Mouse (Mus musculus) cerebellum, postnatal 10 days (tissue): ENCODE results near the gene Pan3.

Experiments
- DNase-seq, 2 experiments: peaks; one replicate each; pipeline ENCODE4 v3.0.0; 2021; ENCODE audit warnings: mixed read lengths in 2 of 2

The Pan3 gene

DNA sequence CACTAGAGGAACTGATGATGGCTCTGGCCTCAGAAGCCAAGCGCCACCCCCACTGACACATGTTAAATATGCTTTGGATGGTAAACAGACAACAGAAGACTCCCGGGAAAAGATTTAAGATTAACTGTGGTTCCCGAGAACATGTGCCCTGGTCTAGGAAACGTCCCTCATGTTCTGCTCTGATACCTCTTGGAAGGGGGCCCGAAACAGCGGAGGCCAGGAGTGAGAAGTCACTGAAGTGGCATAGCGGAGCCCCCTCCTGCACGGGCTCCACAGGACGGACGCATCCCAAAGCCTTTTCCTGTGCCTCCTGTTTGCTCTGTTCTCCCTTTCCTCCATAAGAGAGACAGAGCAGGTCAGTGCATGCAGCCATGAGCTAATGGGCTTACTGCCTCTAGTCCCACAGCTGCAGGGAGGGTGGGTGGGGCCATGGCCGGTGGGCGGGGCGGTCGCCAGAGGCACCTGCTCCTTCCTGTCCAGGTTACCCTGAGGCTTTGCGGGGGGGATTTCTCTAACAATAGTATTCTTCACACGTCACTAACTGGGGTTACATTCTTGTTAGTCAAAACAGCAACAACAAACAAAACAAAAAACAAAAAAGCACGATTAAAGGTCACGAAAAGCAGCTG is 133.7 kb downstream of the Pan3 start:
- DNase-seq = no peak

- DNase-seq = no peak
These were observed 134.2 kb downstream of the Pan3 start for GRCm38 (mm10) chr5:147564140-147564590.

GRCm38 (mm10) chr5:147565444-147565843 is 135.5 kb downstream of the Pan3 start:
- DNase-seq = peak; percentile 15 to 20

DNA sequence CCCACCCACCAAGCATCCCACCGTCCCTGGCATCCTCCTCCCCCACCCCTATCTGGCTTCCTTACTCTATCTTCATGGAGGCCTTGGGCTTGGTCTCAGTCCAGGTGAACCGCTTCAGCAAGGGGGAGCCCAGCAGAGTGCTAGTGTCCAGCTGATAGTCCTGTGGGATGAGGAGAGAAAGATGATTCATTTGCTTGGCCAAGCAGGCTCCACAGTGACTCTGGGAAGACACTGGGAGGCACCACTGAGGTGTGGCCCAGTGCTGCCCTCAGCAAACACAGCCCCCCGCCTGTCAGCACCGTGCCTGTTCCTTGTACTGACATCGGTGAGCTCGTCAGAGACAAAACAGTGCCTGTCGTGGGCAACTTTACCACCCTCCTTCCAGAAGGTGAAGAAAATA is 136.4 kb downstream of the Pan3 start:
- DNase-seq = no peak

DNA sequence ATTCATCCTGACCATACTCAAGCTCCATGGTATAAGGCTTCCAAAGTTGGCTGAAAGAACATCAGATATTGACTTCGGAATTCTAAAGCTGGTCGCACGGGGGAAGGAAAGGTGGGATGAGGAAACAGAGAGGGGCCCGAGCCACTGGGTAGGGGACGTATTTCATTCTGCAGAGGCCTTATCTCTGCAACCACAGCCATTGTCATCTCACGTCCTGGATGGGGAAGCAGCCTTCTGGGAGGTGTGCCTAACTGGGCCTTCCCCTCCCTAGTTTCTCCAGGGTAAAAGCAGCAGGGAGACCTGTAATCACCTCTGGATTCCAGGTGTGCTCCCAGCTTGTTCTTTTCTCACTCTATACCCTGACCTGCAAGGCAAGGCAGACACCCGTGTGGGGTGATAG is 142.7 kb downstream of the Pan3 start:
- DNase-seq = no peak

DNA sequence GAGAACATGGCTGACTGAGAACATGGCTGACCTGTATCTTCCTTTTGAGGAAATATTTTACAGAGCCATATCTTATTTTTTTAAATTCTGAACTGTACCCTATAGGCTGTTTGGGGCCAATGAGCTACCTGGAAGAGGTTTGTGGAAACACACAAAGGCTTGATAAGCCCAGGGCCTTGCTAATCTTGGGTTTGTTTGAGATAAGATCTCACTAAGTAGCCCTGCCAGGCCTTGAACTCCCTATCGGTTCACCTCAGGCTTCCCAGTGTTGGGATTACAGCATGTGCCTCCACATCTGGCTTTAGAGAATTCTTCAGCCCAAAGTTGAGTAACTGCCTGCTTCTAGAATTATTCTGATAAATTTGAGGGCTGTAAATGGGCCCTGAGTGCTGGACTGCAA is 143.6 kb downstream of the Pan3 start:
- DNase-seq = no peak

DNA sequence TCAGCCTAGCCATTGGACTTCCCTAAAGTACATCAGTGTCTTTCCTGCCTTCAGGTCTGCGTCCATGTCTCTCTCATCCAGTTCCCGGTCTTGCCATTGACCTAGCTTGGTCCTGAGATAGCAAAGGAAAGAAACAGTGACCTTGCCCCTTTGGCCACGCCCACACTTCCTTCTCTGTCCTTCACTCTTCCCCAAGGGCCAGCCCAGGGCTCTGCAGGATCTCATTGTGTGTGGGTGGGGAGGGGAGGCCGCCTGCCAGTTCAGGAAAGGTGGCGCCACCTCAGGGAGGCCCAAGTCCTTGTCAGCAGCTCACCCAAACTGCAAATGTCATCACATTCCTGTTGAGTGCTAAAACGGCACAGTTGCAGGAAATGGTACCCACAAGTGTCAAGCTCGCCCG is 144.6 kb downstream of the Pan3 start:
- DNase-seq = no peak

DNA sequence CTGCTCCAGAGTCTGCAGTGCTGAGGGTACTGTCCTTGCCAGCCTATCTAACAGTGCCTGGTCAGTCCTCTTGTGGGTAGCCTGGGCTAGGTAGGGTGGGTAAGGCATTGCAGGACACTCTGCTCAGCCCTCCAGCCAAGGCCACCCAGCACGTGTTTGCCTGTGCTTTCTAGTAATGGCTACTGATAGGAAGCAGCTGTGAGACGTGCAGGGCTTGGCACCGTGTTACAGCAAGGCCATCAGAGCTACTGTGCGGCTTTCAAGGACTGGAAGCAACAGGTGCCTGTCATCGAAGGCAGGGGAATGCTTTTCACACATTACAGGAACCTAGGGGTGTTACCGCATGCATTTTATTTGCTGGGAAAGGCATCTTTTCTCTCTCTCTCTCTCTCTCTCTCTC is 147.0 kb downstream of the Pan3 start:
- peak in 1 of 2 experiments; percentile 48 for DNase-seq

DNA sequence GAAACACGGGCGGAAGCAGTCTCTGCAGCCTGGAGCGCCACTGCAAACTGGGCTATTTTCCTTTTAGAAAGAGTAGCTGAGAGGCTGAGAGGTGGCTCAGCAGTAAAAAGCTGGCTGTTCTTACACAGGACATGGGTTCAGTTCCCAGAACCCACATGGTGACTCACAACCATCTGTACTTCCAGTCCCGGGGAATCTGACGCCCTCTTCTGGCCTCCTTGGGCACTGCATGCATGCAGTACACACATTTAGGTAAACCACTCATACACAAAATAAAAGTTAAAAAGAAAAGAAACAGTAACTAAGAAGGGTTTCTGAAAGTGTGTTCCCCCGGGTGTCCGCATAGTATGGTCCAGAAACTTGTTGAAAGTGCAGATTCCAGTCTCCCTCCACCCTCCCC is 149.2 kb downstream of the Pan3 start:
- no peak for DNase-seq

DNA sequence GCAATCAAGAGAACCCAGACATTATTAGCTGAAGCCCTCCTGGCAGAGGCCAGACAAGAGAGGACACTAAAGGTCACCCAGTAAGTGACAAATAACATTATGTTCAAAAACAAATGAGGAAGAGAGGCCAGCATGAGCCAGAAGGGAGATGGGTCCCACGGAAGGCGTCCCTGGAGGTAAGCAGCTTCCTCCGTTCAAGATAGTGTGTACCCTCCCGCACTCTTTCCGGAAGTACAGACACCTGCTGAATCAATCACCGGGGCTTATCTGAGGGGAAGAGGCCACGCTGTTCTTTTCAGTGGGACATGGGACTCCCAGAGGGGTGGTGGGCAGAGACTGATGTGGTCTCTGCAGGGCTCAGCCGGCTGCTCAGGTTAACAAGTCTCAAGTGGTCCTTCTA is 149.7 kb downstream of the Pan3 start:
- no peak for DNase-seq

GRCm38 (mm10) chr5:147580181-147580580 is 150.2 kb downstream of the Pan3 start:
- DNase-seq = no peak

GRCm38 (mm10) chr5:147583702-147584298 is 153.8 kb downstream of the Pan3 start:
- DNase-seq = peak; percentile 91 to 94

- no peak for DNase-seq
These were observed 154.7 kb downstream of the Pan3 start for GRCm38 (mm10) chr5:147584648-147585047.

GRCm38 (mm10) chr5:147585070-147585469 is 155.1 kb downstream of the Pan3 start:
- no peak for DNase-seq

- DNase-seq = no peak
These were observed 159.9 kb downstream of the Pan3 start for GRCm38 (mm10) chr5:147589814-147590213.

DNA sequence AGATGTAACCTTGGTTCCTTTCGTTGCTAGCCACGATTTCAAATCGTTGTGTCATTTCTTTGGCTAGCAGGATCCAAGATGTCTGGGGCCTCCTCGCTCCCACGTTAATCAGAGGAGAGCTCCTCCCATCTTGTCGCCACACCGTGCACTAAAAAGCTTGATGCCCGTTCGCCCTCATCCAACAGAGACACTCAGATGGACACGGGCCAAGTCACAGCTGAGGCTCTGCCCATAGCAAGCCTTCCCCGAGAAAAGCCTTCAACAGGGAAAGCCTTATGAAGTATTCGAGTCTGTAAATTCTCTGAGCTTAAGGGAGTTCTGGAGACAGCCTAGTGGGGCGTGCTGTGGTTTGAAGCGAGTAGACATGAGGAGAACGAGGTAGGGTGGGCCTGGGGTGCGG is 167.9 kb downstream of the Pan3 start:
- DNase-seq = peak; percentile 85 to 89
